Mouse (Mus musculus): Measurements from ENCODE around the gene Fbln1. TPM values are rescaled to one million over a fixed set of nuclear protein-coding genes. Genes with fewer than 3 reads are reported as not detected.
A peak's percentile ranks its signal among the peaks of the same experiment; 100 is the strongest.

The Fbln1 gene
- polyA plus RNA-seq, 1 experiment = 32.4 TPM

GRCm38 (mm10) chr15:85211101-85211760 is 5.5 kb downstream of the Fbln1 start:
- Histone ChIP-seq H3K79me2 (ENCODE audit: control insufficient read depth, insufficient read depth) (peaks cover 9% of the 10 kb centered on the region), H3K4me3 (ENCODE audit: insufficient read depth, poor library complexity, severe bottlenecking) (no peak overlapping the region), H3K79me3 (ENCODE audit: low read depth) (no peaks in the 10 kb centered on the region), H3K27me3 (ENCODE audit: control insufficient read depth, insufficient read depth, insufficient read length) (no peaks in the 10 kb centered on the region), H3K36me3 (ENCODE audit: control insufficient read depth, insufficient read depth) (no peaks in the 10 kb centered on the region), H3ac (ENCODE audit: control insufficient read depth, insufficient read length, low read depth) (no peak overlapping the region)
- TF ChIP-seq MYOD1 (IDR thresholded peaks at IDR 0.05; ENCODE audit: control insufficient read depth, insufficient read length, low read depth) (no peak), MYOG (IDR thresholded peaks at IDR 0.05; ENCODE audit: control insufficient read depth, extremely low read depth, insufficient read length) (no peak), USF1 (IDR thresholded peaks at IDR 0.05; ENCODE audit: low read depth) (no peak), CEBPB (IDR thresholded peaks at IDR 0.05; ENCODE audit: low read depth) (no peak), FOSL1 (IDR thresholded peaks at IDR 0.05; ENCODE audit: insufficient read depth, low read length, poor library complexity, severe bottlenecking) (no peak), CTCF (IDR thresholded peaks at IDR 0.05; ENCODE audit: control insufficient read depth, insufficient read depth, insufficient read length) (no peak), MAX (IDR thresholded peaks at IDR 0.05) (no peak)

GRCm38 (mm10) chr15:85216069-85216813 is 10.5 kb downstream of the Fbln1 start:
- H3K36me3 ChIP-seq (ENCODE audit: control insufficient read depth, insufficient read depth) = no peaks in the 10 kb centered on the region
- TF ChIP-seq USF1 (IDR thresholded peaks at IDR 0.05; ENCODE audit: low read depth) = no peak
- no peak for TF ChIP-seq MYOG (IDR thresholded peaks at IDR 0.05; ENCODE audit: control insufficient read depth, extremely low read depth, insufficient read length)
- no peak for TF ChIP-seq MAX (IDR thresholded peaks at IDR 0.05)
- no peak for TF ChIP-seq FOSL1 (IDR thresholded peaks at IDR 0.05; ENCODE audit: insufficient read depth, low read length, poor library complexity, severe bottlenecking)
- no peak for TF ChIP-seq MYOD1 (IDR thresholded peaks at IDR 0.05; ENCODE audit: control insufficient read depth, insufficient read length, low read depth)
- TF ChIP-seq CTCF (IDR thresholded peaks at IDR 0.05; ENCODE audit: control insufficient read depth, insufficient read depth, insufficient read length) = no peak
- no peak for TF ChIP-seq CEBPB (IDR thresholded peaks at IDR 0.05; ENCODE audit: low read depth)
- H3K79me2 ChIP-seq (ENCODE audit: control insufficient read depth, insufficient read depth) = no peaks in the 10 kb centered on the region
- no peak overlapping the region for H3K4me3 ChIP-seq (ENCODE audit: insufficient read depth, poor library complexity, severe bottlenecking)
- H3K79me3 ChIP-seq (ENCODE audit: low read depth) = no peaks in the 10 kb centered on the region
- no peak overlapping the region for H3ac ChIP-seq (ENCODE audit: control insufficient read depth, insufficient read length, low read depth)
- H3K27me3 ChIP-seq (ENCODE audit: control insufficient read depth, insufficient read depth, insufficient read length) = no peaks in the 10 kb centered on the region

GRCm38 (mm10) chr15:85218617-85219265 is 13.0 kb downstream of the Fbln1 start:
- Histone ChIP-seq H3ac (ENCODE audit: control insufficient read depth, insufficient read length, low read depth) (no peak overlapping the region), H3K36me3 (ENCODE audit: control insufficient read depth, insufficient read depth) (peaks cover 19% of the 10 kb centered on the region), H3K79me3 (ENCODE audit: low read depth) (no peaks in the 10 kb centered on the region), H3K79me2 (ENCODE audit: control insufficient read depth, insufficient read depth) (no peaks in the 10 kb centered on the region), H3K27me3 (ENCODE audit: control insufficient read depth, insufficient read depth, insufficient read length) (no peaks in the 10 kb centered on the region), H3K4me3 (ENCODE audit: insufficient read depth, poor library complexity, severe bottlenecking) (no peak overlapping the region)
- TF ChIP-seq MYOG (IDR thresholded peaks at IDR 0.05; ENCODE audit: control insufficient read depth, extremely low read depth, insufficient read length) (no peak), USF1 (IDR thresholded peaks at IDR 0.05; ENCODE audit: low read depth) (no peak), FOSL1 (IDR thresholded peaks at IDR 0.05; ENCODE audit: insufficient read depth, low read length, poor library complexity, severe bottlenecking) (no peak), CTCF (IDR thresholded peaks at IDR 0.05; ENCODE audit: control insufficient read depth, insufficient read depth, insufficient read length) (no peak), CEBPB (IDR thresholded peaks at IDR 0.05; ENCODE audit: low read depth) (no peak), MYOD1 (IDR thresholded peaks at IDR 0.05; ENCODE audit: control insufficient read depth, insufficient read length, low read depth) (no peak), MAX (IDR thresholded peaks at IDR 0.05) (no peak)

- no peaks in the 10 kb centered on the region for H3K27me3 ChIP-seq (ENCODE audit: control insufficient read depth, insufficient read depth, insufficient read length)
- H3ac ChIP-seq (ENCODE audit: control insufficient read depth, insufficient read length, low read depth) = no peak overlapping the region
Observed at GRCm38 (mm10) chr15:85220371-85220770, 14.6 kb downstream of the Fbln1 start.

GRCm38 (mm10) chr15:85221115-85221854 is 15.5 kb downstream of the Fbln1 start:
- Histone ChIP-seq H3K4me3 (ENCODE audit: insufficient read depth, poor library complexity, severe bottlenecking) (no peak overlapping the region), H3K36me3 (ENCODE audit: control insufficient read depth, insufficient read depth) (peaks cover 25% of the 10 kb centered on the region), H3K27me3 (ENCODE audit: control insufficient read depth, insufficient read depth, insufficient read length) (no peaks in the 10 kb centered on the region), H3K79me3 (ENCODE audit: low read depth) (no peaks in the 10 kb centered on the region), H3K79me2 (ENCODE audit: control insufficient read depth, insufficient read depth) (no peaks in the 10 kb centered on the region), H3ac (ENCODE audit: control insufficient read depth, insufficient read length, low read depth) (no peak overlapping the region)
- peak; percentile 6 for TF ChIP-seq MYOD1 (IDR thresholded peaks at IDR 0.05; ENCODE audit: control insufficient read depth, insufficient read length, low read depth)
- TF ChIP-seq MAX (IDR thresholded peaks at IDR 0.05) = no peak

More at GRCm38 (mm10) chr15:85220371-85220770, 14.6 kb downstream of the Fbln1 start:
- Histone ChIP-seq H3K4me3 (ENCODE audit: insufficient read depth, poor library complexity, severe bottlenecking) (no peak overlapping the region), H3K79me2 (ENCODE audit: control insufficient read depth, insufficient read depth) (no peaks in the 10 kb centered on the region), H3K79me3 (ENCODE audit: low read depth) (no peaks in the 10 kb centered on the region), H3K36me3 (ENCODE audit: control insufficient read depth, insufficient read depth) (peaks cover 25% of the 10 kb centered on the region)
- no peak for TF ChIP-seq CEBPB (IDR thresholded peaks at IDR 0.05; ENCODE audit: low read depth)
- TF ChIP-seq MYOD1 (IDR thresholded peaks at IDR 0.05; ENCODE audit: control insufficient read depth, insufficient read length, low read depth) = no peak
- TF ChIP-seq MAX (IDR thresholded peaks at IDR 0.05) = no peak
- TF ChIP-seq MYOG (IDR thresholded peaks at IDR 0.05; ENCODE audit: control insufficient read depth, extremely low read depth, insufficient read length) = no peak
- TF ChIP-seq CTCF (IDR thresholded peaks at IDR 0.05; ENCODE audit: control insufficient read depth, insufficient read depth, insufficient read length) = no peak
- TF ChIP-seq FOSL1 (IDR thresholded peaks at IDR 0.05; ENCODE audit: insufficient read depth, low read length, poor library complexity, severe bottlenecking) = no peak
- no peak for TF ChIP-seq USF1 (IDR thresholded peaks at IDR 0.05; ENCODE audit: low read depth)
